Mouse (Mus musculus) midbrain, postnatal 0 days (tissue): ENCODE measurements around the gene Ang5. TPM values are rescaled to one million over a fixed set of nuclear protein-coding genes. Genes with fewer than 3 reads are reported as not detected.
"Not testable (repeated sequence)": the region's sequence is repeated elsewhere in the genome, so short reads cannot be mapped to it uniquely, and the experiment has no call there.

Source experiments
- ATAC-seq: fragments of 200-750 bp; cut with Nextera tagmentation; 2 replicates; pipeline ENCODE4 v1.8.0; 2017; ENCODE audit warnings: moderate number of reproducible peaks, mild to moderate bottlenecking, moderate TSS enrichment, moderate library complexity; ENCODE audit not compliant: low FRiP score
- DNase-seq: peaks from one replicate; pipeline ENCODE4 v3.0.0-alpha.2; 2015; ENCODE audit warnings: low spot score
- H3K27ac ChIP-seq: fragments of 300-500 bp; sonication (generic); 2 replicates; pipeline ENCODE4 v1.5.1; 2014; ENCODE audit warnings: low read depth, mild to moderate bottlenecking, low read length, mixed read lengths
- H3K27me3 ChIP-seq: fragments of 300-500 bp; sonication (generic); 2 replicates; pipeline ENCODE4 v1.6.1; 2014; ENCODE audit warnings: low read length, control low read depth, mixed read lengths; ENCODE audit not compliant: insufficient read depth
- H3K36me3 ChIP-seq: fragments of 300-500 bp; sonication (generic); 2 replicates; pipeline ENCODE4 v1.6.1; 2014; ENCODE audit warnings: low read length, control low read depth, mixed read lengths; ENCODE audit not compliant: insufficient read depth
- H3K4me1 ChIP-seq: fragments of 300-500 bp; sonication (generic); 2 replicates; pipeline ENCODE4 v1.6.1; 2014; ENCODE audit warnings: mild to moderate bottlenecking, control low read depth, antibody characterized with exemption, low read length, mixed read lengths; ENCODE audit not compliant: insufficient read depth
- H3K4me2 ChIP-seq: fragments of 300-500 bp; sonication (generic); 2 replicates; pipeline ENCODE4 v1.6.1; 2014; ENCODE audit warnings: low read depth, mild to moderate bottlenecking, low read length, mixed read lengths; ENCODE audit not compliant: poor library complexity, severe bottlenecking
- H3K4me3 ChIP-seq: fragments of 300-500 bp; sonication (generic); 2 replicates; pipeline ENCODE4 v1.5.1; 2014; ENCODE audit warnings: low read depth, mild to moderate bottlenecking, low read length, moderate library complexity
- H3K9ac ChIP-seq: fragments of 300-500 bp; sonication (generic); replicated peaks from 2 replicates; pipeline ENCODE4 v1.6.1; 2014; ENCODE audit warnings: mild to moderate bottlenecking, low read length, moderate library complexity, mixed read lengths; ENCODE audit not compliant: poor library complexity, severe bottlenecking
- H3K9me3 ChIP-seq: fragments of 300-500 bp; sonication (generic); 2 replicates; pipeline ENCODE4 v1.6.1; 2016; ENCODE audit warnings: low read length, control low read depth
- CTCF ChIP-seq: IDR thresholded peaks from 2 replicates; pipeline ENCODE4 v1.5.1; 2016; ENCODE audit warnings: antibody characterized with exemption, mild to moderate bottlenecking
- WGBS: fragments of 180-500 bp; shearing (Covaris S2); extraction: QIAGEN DNeasy Blood & Tissue Kit; methylation state at CpG from one replicate; pipeline ENCODE4 v1.1.7; 2014; 5-methylcytosine and 5-hydroxymethylcytosine counted together
- polyA plus RNA-seq: library from polyadenylated mRNA; unstranded; fragments of >200 nt; fragmentation: Nextera tagmentation; extraction: Ambion mirVana; gene quantifications from 2 replicates; pipeline ENCODE4 v1.2.1, GENCODE M21; 2015
- total RNA-seq: library from RNA; depleted of rRNA; stranded (reverse); fragments of >200 nt; gene quantifications from 2 replicates; pipeline ENCODE4 v1.2.3, GENCODE M21; 2014

Gene Ang5
- total and polyA plus RNA-seq, 2 experiments from 2014 or later = not detected

DNA sequence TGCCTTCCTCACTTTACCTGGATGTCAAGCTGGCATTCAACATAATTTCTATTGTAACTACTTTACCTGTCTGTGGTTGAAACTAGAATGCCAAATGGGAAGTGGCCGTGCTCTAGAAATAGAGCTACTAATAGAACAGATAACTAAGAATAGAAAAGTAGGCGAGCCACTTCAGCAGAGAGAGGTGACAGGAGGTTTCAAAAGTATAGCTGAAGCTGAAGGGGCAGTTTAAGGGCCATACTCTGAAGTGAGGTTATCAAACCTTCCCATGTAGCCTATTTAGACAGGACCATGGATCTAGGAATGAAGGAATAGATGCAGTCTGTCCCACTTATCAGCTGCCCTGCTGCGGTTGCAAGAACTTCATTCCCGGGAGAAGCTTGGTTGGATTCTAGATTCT is 26.6 kb downstream of the Ang5 start:
- no peaks in the 10 kb centered on the region for H3K9me3 ChIP-seq
- H3K27ac ChIP-seq = no peak overlapping the region
- no peak overlapping the region for H3K4me3 ChIP-seq
- no peak for DNase-seq
- no peaks in the 10 kb centered on the region for H3K4me1 ChIP-seq
- no peak for ATAC-seq
- no peak overlapping the region for H3K9ac ChIP-seq
- TF ChIP-seq CTCF = no peak
- WGBS = 68% methylated on average over 4 of the region's 4 CpGs
- H3K4me2 ChIP-seq = no peak overlapping the region
- H3K36me3 ChIP-seq = no peaks in the 10 kb centered on the region
- H3K27me3 ChIP-seq = no peaks in the 10 kb centered on the region

DNA sequence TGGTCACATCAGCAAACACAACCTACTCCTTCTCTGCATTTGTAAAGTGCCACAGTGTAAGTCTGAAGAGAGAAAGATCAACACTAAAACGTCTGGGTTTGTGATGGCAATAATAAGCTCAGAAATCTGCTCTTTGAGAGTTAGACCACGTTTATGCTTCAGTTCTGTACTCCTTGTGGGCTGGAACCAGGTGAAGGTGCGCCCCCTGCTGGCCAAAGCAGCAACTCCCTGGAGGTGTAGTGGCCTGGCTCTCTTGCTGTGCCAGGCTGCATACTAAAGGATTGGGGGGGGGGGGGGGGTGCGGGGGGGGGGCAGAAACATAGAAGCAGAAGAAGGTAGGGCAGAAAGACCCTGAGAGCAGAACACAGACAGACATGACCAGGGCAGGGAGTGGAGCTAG is 27.0 kb downstream of the Ang5 start:
- TF ChIP-seq CTCF = peak; percentile 68
- no peak overlapping the region for H3K4me3 ChIP-seq
- DNase-seq (peak; percentile 34), ATAC-seq (0 out of 2 replicates have a peak, but pooled peaks have one; percentile 65)
- H3K36me3 ChIP-seq = no peaks in the 10 kb centered on the region
- 0% methylated on average over 3 of the region's 4 CpGs for WGBS
- no peak overlapping the region for H3K9ac ChIP-seq
- H3K4me1 ChIP-seq = no peaks in the 10 kb centered on the region
- H3K27me3 ChIP-seq = no peaks in the 10 kb centered on the region
- H3K9me3 ChIP-seq = no peaks in the 10 kb centered on the region
- no peak overlapping the region for H3K27ac ChIP-seq
- no peak overlapping the region for H3K4me2 ChIP-seq

DNA sequence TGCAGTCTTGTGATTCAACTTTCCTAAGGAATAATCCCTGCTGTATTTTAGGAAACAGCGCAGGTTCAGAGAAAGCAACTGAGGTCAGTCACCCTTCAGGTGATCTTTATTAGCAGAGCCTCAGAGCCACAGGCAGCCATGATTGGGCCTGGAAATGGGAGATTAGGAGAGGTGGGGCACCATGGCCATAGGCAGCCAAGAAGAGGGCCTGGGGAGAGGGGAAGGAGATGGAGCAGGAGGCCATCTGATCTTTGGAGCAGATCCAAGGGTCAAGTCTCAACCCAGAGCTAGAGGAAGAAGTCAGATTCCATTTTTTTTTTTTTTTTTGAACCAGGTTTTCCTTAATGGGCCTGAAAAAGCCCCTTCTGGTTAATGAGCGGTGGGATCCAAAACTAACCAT is 29.3 kb downstream of the Ang5 start:
- H3K4me2 ChIP-seq = no peak overlapping the region
- no peak overlapping the region for H3K27ac ChIP-seq
- DNase-seq (no peak), ATAC-seq (no peak)
- H3K4me1 ChIP-seq = no peaks in the 10 kb centered on the region
- TF ChIP-seq CTCF = no peak
- H3K27me3 ChIP-seq = no peaks in the 10 kb centered on the region
- no peak overlapping the region for H3K4me3 ChIP-seq
- H3K36me3 ChIP-seq = no peaks in the 10 kb centered on the region
- 93% methylated on average over 2 of the region's 2 CpGs for WGBS
- H3K9ac ChIP-seq = no peak overlapping the region
- H3K9me3 ChIP-seq = no peaks in the 10 kb centered on the region

DNA sequence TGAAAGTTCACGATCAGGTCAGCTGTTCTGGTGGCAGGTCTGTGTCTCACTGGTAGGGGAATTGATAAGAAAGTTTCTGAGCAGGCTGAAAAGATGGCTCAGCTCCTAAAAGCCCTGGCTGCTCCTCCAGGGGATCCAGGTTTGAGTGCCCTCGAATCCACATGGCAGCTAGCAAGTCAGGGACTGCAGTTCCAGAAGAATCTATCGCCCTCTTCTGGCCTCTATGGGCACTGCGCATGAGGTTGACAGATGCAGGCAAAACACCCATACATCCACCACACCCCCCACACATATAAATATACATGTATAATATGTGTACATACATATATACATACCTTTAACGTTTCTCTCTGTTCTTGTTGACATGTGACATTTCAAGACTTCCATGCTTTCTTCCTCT is 30.5 kb downstream of the Ang5 start:
- ATAC-seq (0 out of 2 replicates have a peak, but pooled peaks have one; percentile 24), DNase-seq (peak; percentile 52)
- not testable (repeated sequence) for H3K9me3 ChIP-seq, H3K4me1 ChIP-seq, H3K4me3 ChIP-seq, H3K4me2 ChIP-seq, H3K27me3 ChIP-seq, H3K9ac ChIP-seq, H3K27ac ChIP-seq, H3K36me3 ChIP-seq
- WGBS = 19% methylated on average over 5 of the region's 5 CpGs
- TF ChIP-seq CTCF = peak; percentile 69

DNA sequence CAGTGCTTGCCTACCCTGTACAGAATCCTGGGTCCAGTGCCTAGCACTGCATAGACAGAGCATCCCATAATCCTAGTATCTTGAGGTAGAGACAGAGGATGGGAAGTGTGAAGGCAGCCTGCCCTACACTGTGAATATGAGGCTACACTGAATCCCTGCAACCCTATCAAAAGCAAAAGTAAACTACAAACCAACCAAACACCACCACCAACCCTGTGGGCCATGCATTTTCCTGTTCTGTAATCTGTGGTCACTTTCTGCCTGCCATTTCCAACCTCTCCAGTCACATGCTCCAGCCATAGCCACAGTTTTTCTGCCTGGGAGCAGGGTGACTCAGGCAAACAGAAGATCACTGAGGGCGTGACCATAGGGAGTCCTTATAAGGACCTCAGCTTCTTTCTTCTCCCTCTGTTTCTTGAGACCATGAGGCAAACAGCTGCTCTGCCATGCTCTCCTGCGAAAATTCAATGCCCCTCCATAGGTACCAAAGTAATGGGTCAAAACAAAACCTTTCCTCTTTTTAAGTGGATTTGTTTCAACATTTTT is 41.7 kb downstream of the Ang5 start:
- H3K4me2 ChIP-seq, H3K27ac ChIP-seq, ATAC-seq, H3K9ac ChIP-seq, H3K4me3 ChIP-seq, H3K36me3 ChIP-seq, H3K9me3 ChIP-seq, DNase-seq, H3K27me3 ChIP-seq, H3K4me1 ChIP-seq: not testable (repeated sequence)
- WGBS = 84% methylated on average over 2 of the region's 2 CpGs

DNA sequence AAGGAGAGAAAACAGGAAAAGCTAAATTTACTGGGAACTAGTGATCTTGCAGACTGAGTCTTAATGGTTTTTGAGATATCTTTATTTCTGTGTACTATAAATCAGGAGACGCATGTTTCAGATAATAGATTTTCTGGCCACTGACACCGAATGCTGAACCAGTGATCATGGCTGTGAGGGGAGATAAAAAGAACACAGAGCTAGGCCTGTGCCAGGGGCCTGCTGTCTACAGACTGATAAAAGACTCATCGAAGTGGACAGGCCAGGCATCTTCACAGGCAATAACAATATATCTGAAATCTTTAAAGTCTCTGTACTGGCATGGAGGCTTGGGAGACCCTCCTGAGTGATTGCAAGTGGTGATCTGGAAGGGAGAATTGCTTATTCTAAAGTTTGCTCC is 44.7 kb downstream of the Ang5 start:
- no peak for DNase-seq
- H3K9ac ChIP-seq = no peak overlapping the region
- H3K9me3 ChIP-seq = no peaks in the 10 kb centered on the region
- no peak overlapping the region for H3K4me2 ChIP-seq
- no peaks in the 10 kb centered on the region for H3K27me3 ChIP-seq
- no peaks in the 10 kb centered on the region for H3K4me1 ChIP-seq
- TF ChIP-seq CTCF = no peak
- 82% methylated on average over 3 of the region's 3 CpGs for WGBS
- H3K27ac ChIP-seq = no peak overlapping the region
- H3K36me3 ChIP-seq = no peaks in the 10 kb centered on the region
- no peak overlapping the region for H3K4me3 ChIP-seq
- no peak for ATAC-seq
